Mouse (Mus musculus) liver, adult (tissue): Measurements from ENCODE around the gene Zzef1.

Experiments
- GATA4 ChIP-seq: IDR thresholded peaks from 2 replicates; pipeline ENCODE4 v1.6.1; 2014; ENCODE audit warnings: mild to moderate bottlenecking, low read length; ENCODE audit not compliant: insufficient replicate concordance

The Zzef1 gene

DNA sequence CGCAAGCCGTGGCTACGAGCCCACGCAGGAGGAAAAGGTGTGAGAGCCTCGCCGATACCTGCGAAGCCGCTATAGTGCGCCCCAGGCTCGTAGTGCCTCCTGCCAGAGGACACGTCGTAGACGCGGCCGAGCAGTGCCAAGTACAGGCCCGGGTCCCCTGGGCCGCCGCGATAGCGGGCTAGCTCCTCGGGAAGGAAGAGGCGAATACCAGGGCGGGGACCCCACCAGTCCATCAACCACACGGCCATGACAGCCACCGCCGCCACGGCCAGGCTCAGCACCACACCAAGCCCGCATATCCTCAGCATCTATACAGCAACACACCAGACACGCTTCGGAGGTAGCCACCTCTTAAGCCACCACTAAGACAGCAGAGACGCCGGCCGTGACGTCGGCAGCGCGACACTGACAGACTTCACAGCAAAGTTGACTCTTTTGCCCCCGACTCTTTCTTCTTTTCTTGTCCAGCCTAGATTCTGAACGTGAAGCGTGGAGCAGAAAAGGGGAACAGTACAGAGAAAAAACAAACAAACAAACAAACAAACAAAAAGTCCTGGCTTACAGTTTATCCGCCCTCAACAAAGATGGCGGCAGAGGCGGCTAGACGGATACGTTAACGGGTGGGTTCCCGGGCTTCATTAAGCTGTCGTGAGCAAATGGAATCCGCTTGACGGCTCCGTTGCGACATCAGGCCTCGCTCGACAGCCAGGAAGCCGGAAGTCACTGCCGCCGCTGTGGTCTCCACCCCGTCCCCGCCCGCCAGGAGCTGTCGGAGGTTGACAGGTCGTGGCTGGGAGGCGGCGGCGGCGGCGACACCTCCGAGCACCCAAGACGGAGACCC is at the start of gene Zzef1, which contains the start of gene Cyb5d2:
TSS of gene Zzef1 (plus strand) at position 772 of the 841 bp plus-strand sequence.
TSS of gene Cyb5d2 (minus strand) at position 688 of the 841 bp plus-strand sequence.
- TF ChIP-seq GATA4 = peak; percentile 24; the same call in 1 of the 2 replicates

DNA sequence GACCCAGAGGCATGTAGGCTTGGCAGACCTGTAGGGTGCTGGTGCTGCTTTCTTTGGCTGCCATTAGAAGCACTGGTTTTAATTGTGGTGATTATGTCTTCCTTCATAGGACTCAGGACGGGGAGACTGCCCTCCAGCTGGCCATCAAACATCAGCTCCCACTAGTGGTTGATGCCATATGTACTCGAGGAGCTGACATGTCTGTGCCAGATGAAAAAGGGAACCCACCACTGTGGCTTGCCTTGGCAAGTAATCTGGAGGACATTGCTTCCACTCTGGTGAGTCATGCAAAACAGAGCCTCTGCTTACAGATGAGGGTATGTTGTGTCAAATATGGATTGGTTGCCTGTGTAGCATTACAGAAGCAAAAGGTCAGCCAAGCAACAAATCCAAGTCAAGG is 44.1 kb upstream of the Zzef1 start:
- no peak for TF ChIP-seq GATA4

DNA sequence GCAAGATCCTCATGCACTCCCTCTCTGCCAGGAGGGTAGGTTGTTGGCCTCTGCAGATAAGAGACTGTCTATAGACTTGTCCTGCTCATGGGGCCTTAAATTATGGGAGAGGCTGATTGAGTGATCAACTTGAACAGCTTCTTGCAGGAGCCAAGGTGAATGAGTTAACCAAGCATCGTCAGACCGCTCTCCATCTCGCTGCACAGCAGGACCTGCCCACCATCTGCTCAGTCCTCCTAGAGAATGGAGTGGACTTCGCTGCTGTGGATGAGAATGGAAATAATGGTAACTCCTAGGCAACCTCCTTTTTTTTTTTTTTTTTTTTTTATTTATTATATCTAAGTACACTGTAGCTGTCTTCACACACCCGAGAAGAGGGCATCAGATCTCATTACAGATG is 37.7 kb upstream of the Zzef1 start:
- no peak for TF ChIP-seq GATA4

DNA sequence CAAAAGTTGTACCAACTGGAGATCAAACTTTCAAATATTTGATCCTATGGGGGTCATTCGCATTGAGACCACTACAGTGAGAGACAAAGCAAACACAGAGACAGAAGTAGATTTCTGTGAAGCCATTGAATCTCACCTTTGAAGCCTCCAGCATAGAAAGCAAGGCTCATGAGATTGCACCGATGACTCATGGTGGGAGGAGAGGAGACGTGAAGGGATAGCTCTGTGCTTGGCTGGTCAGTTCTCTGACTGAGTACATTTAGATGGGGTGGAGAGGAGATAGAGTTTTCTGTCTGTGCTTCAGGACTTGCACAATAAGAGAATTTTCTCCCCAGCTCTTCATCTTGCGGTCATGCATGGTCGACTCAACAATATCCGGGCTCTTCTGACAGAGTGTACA is 36.4 kb upstream of the Zzef1 start:
- no peak for TF ChIP-seq GATA4

DNA sequence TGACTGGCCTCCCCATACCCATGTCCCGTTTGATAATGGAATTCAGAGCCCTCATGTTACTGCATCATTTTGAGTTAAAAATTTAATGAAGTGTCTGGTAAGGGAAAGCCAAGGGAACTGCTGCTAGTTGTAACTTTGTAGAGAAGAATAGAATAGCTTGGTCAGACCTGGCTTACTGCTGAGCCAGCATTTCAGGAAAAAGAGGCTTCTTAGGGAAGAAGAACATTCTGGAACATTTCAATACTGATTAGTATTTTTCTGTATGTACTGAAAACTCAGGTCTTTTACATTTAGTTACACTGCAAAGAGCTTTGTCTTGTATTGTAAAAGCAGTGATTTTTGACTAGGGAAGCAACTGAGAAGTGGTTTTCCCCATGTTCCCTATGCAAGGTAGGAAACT is 35.2 kb upstream of the Zzef1 start:
- TF ChIP-seq GATA4 = no peak

DNA sequence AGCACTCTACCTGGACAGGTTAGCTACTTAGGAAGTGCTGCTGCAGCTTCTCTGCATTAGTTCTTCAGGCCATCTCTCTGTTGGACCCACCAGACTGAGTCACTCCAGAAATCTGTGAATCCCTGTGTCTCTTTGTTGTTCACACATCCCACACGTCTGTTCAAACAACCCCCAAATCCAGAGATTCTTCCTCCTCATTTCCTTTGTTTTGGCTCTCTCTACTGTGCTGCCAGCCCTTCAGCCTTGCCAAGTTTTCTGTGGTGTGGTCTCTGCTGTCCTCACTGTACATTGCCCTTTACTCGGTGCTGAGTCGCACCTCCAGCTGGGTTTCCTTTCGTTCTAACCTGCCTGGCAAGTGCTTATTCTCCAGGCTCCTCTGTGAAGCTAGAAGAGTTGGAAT is 31.8 kb upstream of the Zzef1 start:
- no peak for TF ChIP-seq GATA4

DNA sequence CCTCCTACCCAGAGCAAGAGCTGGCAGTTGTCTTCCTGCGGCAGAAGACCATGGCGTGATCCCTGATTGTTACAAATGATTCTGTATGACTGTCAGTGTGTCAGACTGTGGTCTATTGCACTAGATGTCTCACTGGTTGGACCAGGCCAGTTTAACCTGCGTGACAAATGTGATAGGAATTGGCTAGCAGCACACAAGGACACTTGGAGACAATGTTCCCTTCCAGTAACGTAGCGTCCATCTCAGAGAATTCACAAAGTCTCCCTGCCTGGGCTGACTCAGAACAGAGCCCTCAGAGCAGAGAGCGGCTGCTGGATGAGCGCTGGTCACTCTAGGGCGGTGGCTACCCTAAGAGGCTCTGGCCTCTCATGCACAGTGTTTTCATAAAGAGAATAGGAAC is 28.3 kb upstream of the Zzef1 start:
- no peak for TF ChIP-seq GATA4

DNA sequence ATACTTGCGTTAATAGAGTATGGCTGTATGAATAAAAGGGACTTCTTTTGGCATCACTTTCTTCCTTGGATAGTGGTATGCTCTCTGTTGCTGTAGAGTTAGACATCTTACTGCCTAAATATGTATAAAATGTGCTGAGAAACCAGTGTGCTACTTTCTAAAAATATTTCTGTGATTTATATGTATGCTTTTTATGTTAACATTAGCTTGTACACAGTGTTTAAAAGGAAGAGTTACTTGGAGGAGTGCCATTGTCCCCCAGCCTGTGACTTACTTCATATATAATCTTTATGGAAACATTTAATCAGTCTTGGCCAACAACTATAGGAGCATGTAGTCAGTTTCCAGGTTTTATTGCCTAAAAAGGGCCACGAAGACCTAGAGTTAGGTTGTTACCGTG is 27.0 kb upstream of the Zzef1 start:
- TF ChIP-seq GATA4 = no peak

DNA sequence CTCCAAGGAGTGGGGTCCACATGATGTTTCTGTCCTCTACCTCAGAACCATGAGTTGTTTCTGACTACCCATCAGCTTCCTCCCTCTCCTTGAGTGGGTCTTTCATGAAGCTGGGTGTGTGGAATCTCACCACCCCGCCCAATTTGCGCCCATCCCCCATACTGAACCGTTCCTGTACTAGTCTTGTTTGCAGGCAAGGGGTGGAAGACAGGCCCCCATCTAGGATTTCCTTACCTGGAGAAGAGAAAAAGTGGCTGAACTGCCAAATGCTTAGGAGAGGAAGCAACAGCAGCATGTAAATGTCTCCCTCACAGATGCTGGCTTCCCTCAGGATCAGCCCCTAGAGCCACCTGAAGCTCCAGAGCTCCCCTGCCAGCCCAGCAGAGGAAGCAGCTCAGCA is 25.7 kb upstream of the Zzef1 start:
- no peak for TF ChIP-seq GATA4

DNA sequence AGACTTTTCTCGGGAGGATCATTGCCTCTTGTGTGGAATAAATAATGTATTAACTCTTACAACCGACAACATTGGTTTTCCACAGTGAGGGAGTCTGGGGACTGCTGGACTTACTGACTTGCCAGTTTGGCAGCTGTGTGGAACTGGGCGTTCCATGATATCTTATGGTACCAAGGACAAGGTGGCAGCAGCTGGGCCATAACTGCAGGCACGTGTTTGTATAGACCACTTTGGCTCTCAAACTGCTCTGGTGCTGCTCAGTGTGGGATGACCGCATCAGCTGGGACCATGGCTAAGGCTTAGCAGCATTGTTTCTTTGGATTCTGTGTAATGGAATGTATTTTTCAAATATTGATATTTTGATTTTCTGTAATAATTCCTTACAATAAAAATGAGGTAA is 25.2 kb upstream of the Zzef1 start:
- no peak for TF ChIP-seq GATA4

DNA sequence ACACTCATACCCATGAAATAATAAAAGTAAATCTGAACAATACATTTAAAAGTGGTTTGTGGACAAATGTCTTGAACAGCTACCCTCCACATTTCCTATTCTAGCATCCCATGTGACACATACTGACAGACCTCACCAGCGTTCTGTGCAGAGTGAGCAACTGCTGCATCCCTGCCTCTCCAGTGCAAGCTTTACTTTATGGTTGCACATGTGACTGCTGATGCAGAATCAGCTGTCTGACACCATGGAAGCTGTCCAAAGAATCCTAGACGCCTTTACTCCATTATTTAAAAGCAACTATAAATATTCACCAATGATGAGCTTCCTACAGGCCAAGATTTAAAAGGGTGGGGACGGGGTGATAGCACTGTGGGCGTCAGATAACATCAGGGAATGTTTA is 24.6 kb upstream of the Zzef1 start:
- TF ChIP-seq GATA4 = no peak

DNA sequence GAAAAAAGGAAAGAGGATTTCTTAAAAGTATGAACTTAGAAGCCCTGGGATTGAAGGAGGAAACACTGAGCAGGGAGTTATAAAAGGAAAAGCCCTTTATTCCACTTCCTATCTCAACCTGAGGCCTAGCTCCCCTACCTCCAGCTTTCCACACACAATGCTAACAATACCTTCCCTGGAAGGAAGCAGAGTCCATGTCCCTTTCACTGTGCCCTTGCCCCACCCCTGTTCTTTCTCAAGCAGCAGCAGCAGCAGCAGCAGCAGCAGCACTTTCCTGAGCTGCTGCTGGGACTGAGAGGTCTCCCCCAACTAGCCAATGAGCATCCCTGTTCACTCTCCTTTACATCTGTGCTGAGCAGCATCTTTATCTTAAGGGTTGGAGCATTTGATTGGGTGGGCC is 17.1 kb upstream of the Zzef1 start:
- TF ChIP-seq GATA4 = no peak

DNA sequence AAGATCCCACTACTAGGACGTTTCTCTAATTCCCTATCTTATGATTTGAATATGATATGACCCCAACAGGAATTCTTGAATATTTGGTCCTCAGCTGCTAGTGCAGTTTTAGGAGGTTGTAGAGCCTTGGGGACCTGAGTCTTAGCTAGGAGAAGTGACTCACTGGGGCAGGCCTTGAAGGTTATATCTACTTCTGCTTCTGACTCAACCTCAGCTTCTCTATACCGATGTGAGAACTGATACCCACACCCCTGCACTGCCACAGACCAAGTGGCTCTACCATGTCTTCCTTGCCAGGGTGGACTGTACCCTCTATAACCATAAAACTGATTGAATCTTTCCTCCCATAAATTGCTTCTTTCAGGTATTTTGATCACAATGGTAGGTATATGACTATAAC is 13.9 kb upstream of the Zzef1 start:
- no peak for TF ChIP-seq GATA4

DNA sequence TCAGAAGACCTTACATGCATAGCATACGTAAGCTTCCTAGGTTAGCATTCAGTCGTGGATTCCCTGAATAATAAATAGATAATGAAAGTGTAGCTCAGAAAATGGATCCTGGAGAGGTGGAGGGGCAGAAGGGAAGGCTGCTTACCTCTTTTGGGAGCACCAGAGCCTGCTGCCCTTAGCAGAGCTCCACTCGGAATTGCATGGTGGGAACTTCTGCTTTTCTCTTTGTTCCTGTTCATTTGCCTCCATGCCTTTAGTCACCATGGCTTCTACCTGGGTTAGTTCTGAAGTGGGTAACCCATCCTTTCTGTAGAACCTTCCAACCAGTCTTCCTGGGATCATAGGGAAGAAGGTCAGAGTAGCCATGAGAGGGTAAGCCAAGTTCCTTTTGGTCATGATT is 13.5 kb upstream of the Zzef1 start:
- TF ChIP-seq GATA4 = no peak

DNA sequence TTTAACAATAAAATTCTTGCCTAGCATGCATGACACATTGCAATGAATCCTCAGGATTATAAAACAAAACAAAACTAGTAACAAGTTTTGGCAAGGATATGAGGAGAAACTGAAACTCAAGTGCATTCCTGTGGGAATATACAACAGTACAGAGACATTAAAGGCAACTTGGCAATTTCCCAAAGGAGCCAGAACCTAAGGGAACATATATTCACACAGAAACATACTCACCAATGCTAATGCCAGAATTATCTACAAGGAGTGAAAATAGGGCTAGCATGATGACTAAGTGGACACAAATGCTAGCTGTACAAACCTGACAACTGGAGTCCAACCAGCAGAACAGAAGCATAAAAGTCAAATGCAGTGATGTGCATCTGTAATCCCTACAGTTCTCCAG is 4.0 kb upstream of the Zzef1 start:
- TF ChIP-seq GATA4 = no peak

DNA sequence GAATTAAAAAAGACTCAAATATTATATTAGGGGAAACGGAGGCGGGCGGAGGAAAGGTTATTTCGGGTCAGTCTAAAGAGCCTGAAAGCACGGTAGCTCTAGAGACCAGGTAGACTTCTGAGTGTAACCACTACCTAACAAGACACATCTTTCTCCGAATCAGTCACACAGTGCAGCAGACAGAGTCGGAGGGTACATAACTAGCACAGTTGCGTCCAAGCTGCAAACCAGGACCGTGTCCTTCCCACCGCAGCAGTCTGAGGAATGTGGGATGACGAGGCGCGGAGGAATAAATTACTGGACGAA is 924 bp upstream of the Zzef1 start:
- TF ChIP-seq GATA4 = no peak

DNA sequence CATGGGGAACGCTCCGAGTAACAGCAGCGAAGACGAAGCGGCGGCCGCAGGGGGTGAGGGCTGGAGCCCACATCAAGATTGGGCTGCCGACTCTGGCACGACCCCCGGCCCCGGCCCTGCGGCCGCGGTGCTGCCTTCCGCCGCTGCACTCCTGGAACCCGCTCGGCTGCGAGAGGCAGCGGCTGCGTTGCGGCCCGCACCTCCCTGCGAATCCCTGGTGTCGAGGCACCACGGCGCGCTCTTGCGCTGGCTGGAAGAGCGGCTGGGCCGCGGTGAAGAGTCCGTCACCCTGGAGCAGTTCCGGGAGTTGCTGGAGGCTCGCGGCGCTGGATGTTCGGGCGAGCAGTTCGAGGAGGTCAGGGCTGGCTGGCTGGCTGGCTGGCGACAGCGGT is 266 bp downstream of the Zzef1 start:
- no peak for TF ChIP-seq GATA4
